Mouse (Mus musculus) neural tube, embryonic 15.5 days (tissue): ENCODE measurements at regions not wholly inside any gene's neighbourhood (a gene's known extent, or its start where the extent isn't known, plus 50 kb on each side); places are given as distances from the start of the nearest gene placed in this dataset.

Source experiments
- ATAC-seq: fragments of 200-750 bp; cut with Nextera tagmentation; 2 replicates; pipeline ENCODE4 v1.8.0; 2017; ENCODE audit warnings: mild to moderate bottlenecking, moderate TSS enrichment, moderate library complexity; ENCODE audit not compliant: low FRiP score
- H3K27ac ChIP-seq: fragments of 300-500 bp; sonication (generic); replicated peaks from 2 replicates; pipeline ENCODE4 v1.5.1; 2015; ENCODE audit warnings: mild to moderate bottlenecking, inconsistent platforms
- H3K27me3 ChIP-seq: fragments of 300-500 bp; sonication (generic); replicated peaks from 2 replicates; pipeline ENCODE4 v1.6.1; 2015; ENCODE audit warnings: inconsistent platforms
- H3K36me3 ChIP-seq: fragments of 300-500 bp; sonication (generic); 2 replicates; pipeline ENCODE4 v1.6.1; 2015; ENCODE audit warnings: inconsistent platforms
- H3K4me1 ChIP-seq: fragments of 300-500 bp; sonication (generic); 2 replicates; pipeline ENCODE4 v1.6.1; 2015; ENCODE audit warnings: inconsistent platforms
- H3K4me2 ChIP-seq: fragments of 300-500 bp; sonication (generic); 2 replicates; pipeline ENCODE4 v1.6.1; 2015; ENCODE audit warnings: inconsistent platforms, mild to moderate bottlenecking, moderate library complexity
- H3K4me3 ChIP-seq: fragments of 300-500 bp; sonication (generic); replicated peaks from 2 replicates; pipeline ENCODE4 v1.5.1; 2015; ENCODE audit warnings: mild to moderate bottlenecking, inconsistent platforms
- H3K9ac ChIP-seq: fragments of 300-500 bp; sonication (generic); replicated peaks from 2 replicates; pipeline ENCODE4 v1.6.1; 2015; ENCODE audit warnings: mild to moderate bottlenecking, inconsistent platforms
- H3K9me3 ChIP-seq: fragments of 300-500 bp; sonication (generic); replicated peaks from 2 replicates; pipeline ENCODE4 v1.6.1; 2016; ENCODE audit warnings: inconsistent platforms
- WGBS: fragments of 180-500 bp; shearing (Covaris S2); methylation state at CpG from one replicate; pipeline ENCODE4 v1.1.7; 2015; ENCODE audit warnings: mixed read lengths; 5-methylcytosine and 5-hydroxymethylcytosine counted together

DNA sequence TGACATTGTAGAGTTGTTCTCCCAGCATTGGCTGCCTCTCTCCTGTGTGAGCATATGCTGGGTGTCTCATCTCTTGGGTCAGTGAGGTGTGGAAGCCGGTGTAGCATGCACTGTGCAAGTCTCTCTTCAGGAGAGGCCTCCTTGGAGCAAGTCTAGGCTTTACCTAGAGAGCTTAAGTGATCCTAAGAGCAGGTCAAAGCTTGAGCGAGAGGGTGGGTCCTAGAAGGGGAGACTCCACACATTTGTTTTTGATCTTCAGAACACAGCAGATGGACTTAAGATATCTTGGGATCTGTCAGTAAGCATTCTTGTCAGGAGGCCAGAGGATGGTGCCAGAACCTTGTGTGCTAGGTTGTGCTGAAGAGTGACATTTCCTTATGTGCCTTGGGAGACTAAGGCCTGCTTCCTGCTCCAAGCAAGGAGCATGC, 136.4 kb downstream of the Tmx1 start:
- Histone ChIP-seq H3K4me1 (no peaks in the 10 kb centered on the region), H3K9me3 (no peaks in the 10 kb centered on the region), H3K36me3 (no peaks in the 10 kb centered on the region), H3K27me3 (no peaks in the 10 kb centered on the region), H3K4me2 (no peak overlapping the region), H3K27ac (no peak overlapping the region), H3K9ac (no peak overlapping the region), H3K4me3 (no peak overlapping the region)
- no peak for ATAC-seq
- WGBS, result 91% methylated on average over 2 of the region's 2 CpGs

- Histone ChIP-seq H3K4me1 (no peaks in the 10 kb centered on the region), H3K9ac (no peak overlapping the region), H3K4me3 (no peak overlapping the region), H3K27ac (no peak overlapping the region), H3K9me3 (no peaks in the 10 kb centered on the region), H3K4me2 (no peak overlapping the region), H3K27me3 (no peaks in the 10 kb centered on the region), H3K36me3 (no peaks in the 10 kb centered on the region)
- 82% methylated on average over 12 of the region's 12 CpGs for WGBS
- no peak for ATAC-seq
Measured at GRCm38 (mm10) chr12:70590456-70591050, 137.7 kb downstream of the Tmx1 start.

GRCm38 (mm10) chr12:70592821-70593220, 139.9 kb downstream of the Tmx1 start:
- H3K36me3 ChIP-seq, result no peaks in the 10 kb centered on the region
- H3K27ac ChIP-seq, result no peak overlapping the region
- ATAC-seq, result no peak
- no peak overlapping the region for H3K9ac ChIP-seq
- H3K4me3 ChIP-seq, result no peak overlapping the region
- H3K27me3 ChIP-seq, result no peaks in the 10 kb centered on the region
- 90% methylated on average over 4 of the region's 4 CpGs for WGBS
- H3K4me2 ChIP-seq, result no peak overlapping the region
- H3K9me3 ChIP-seq, result no peaks in the 10 kb centered on the region
- no peaks in the 10 kb centered on the region for H3K4me1 ChIP-seq

- ATAC-seq, result no peak
- Histone ChIP-seq H3K4me1 (no peaks in the 10 kb centered on the region), H3K9me3 (no peaks in the 10 kb centered on the region), H3K9ac (no peak overlapping the region), H3K27ac (no peak overlapping the region), H3K27me3 (no peaks in the 10 kb centered on the region), H3K4me3 (no peak overlapping the region), H3K4me2 (no peak overlapping the region), H3K36me3 (no peaks in the 10 kb centered on the region)
- 86% methylated on average over 15 of the region's 15 CpGs for WGBS
Measured at GRCm38 (mm10) chr12:70598211-70598701, 145.4 kb downstream of the Tmx1 start.

GRCm38 (mm10) chr12:70599731-70600130, 146.8 kb downstream of the Tmx1 start:
- H3K9me3 ChIP-seq, result no peaks in the 10 kb centered on the region
- WGBS, result 86% methylated on average over 6 of the region's 6 CpGs
- no peaks in the 10 kb centered on the region for H3K27me3 ChIP-seq
- H3K27ac ChIP-seq, result no peak overlapping the region
- no peak overlapping the region for H3K4me2 ChIP-seq
- H3K36me3 ChIP-seq, result no peaks in the 10 kb centered on the region
- ATAC-seq, result no peak
- H3K4me1 ChIP-seq, result no peaks in the 10 kb centered on the region
- no peak overlapping the region for H3K9ac ChIP-seq
- no peak overlapping the region for H3K4me3 ChIP-seq

- Histone ChIP-seq H3K27ac (no peak overlapping the region), H3K4me1 (no peaks in the 10 kb centered on the region), H3K9ac (no peak overlapping the region), H3K4me3 (no peak overlapping the region), H3K36me3 (no peaks in the 10 kb centered on the region), H3K9me3 (no peaks in the 10 kb centered on the region), H3K27me3 (no peaks in the 10 kb centered on the region), H3K4me2 (no peak overlapping the region)
- 100% methylated on average over 1 of the region's 1 CpGs for WGBS
- ATAC-seq, result no peak
Measured at GRCm38 (mm10) chr12:70603869-70604268, 151.0 kb downstream of the Tmx1 start.

DNA sequence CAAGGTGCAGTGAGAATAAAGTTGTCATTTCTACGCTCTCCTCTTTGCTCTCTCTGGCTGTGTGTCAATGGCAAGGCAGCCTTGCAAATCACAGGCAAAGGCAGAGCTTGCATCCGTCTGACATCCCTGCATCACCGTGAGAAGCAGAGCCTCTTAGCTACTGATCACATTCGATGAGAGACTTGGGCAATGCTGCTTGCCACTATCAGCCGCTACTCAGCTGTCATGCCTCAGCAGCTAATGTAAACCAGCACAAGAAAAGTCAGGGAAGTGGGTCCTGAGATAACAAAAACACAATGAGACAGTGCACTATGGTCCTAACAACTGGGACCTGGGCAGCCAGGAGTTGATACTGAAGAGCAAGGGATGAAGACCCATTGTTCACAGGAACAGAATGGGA, 155.8 kb downstream of the Tmx1 start:
- no peak overlapping the region for H3K9ac ChIP-seq
- WGBS, result 83% methylated on average over 5 of the region's 5 CpGs

GRCm38 (mm10) chr12:70609116-70609871, 156.4 kb downstream of the Tmx1 start:
- no peak overlapping the region for H3K27ac ChIP-seq
- H3K9ac ChIP-seq, result no peak overlapping the region
- H3K27me3 ChIP-seq, result no peaks in the 10 kb centered on the region
- H3K4me2 ChIP-seq, result no peak overlapping the region
- no peaks in the 10 kb centered on the region for H3K4me1 ChIP-seq
- ATAC-seq, result no peak
- H3K4me3 ChIP-seq, result no peak overlapping the region
- H3K36me3 ChIP-seq, result no peaks in the 10 kb centered on the region
- no peaks in the 10 kb centered on the region for H3K9me3 ChIP-seq
- WGBS, result 80% methylated on average over 7 of the region's 7 CpGs

More for the DNA sequence above, 155.8 kb downstream of the Tmx1 start:
- H3K9me3 ChIP-seq, result no peaks in the 10 kb centered on the region
- no peak overlapping the region for H3K4me2 ChIP-seq
- no peak overlapping the region for H3K27ac ChIP-seq
- H3K27me3 ChIP-seq, result no peaks in the 10 kb centered on the region
- H3K4me3 ChIP-seq, result no peak overlapping the region
- ATAC-seq, result no peak
- no peaks in the 10 kb centered on the region for H3K36me3 ChIP-seq
- no peaks in the 10 kb centered on the region for H3K4me1 ChIP-seq

- no peaks in the 10 kb centered on the region for H3K9me3 ChIP-seq
- ATAC-seq, result no peak
- H3K9ac ChIP-seq, result no peak overlapping the region
- WGBS, result 89% methylated on average over 5 of the region's 5 CpGs
- H3K27ac ChIP-seq, result no peak overlapping the region
- H3K36me3 ChIP-seq, result no peaks in the 10 kb centered on the region
- no peaks in the 10 kb centered on the region for H3K27me3 ChIP-seq
- no peak overlapping the region for H3K4me3 ChIP-seq
- H3K4me2 ChIP-seq, result no peak overlapping the region
- no peaks in the 10 kb centered on the region for H3K4me1 ChIP-seq
Measured at GRCm38 (mm10) chr12:70611891-70612290, 159.0 kb downstream of the Tmx1 start.

DNA sequence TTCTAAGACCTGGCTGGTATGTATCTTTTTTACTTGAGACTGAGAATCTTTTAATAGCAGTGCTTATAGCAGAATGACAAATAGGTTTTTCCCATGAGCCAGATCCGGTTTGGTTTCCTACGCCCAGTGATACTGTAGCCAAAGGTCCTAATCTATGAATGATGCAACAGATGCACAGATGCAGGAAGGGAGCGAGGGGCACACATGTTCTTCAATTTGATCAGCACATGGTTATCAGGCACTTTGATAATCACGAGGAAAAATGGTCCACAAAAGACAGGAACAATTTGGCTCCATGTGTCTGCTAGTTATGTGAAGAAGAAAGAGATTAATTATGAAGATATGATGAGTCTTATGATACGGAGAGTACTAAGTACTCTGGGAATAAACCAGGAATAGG, 160.3 kb downstream of the Tmx1 start:
- Histone ChIP-seq H3K27ac (no peak overlapping the region), H3K4me1 (no peaks in the 10 kb centered on the region), H3K9ac (no peak overlapping the region), H3K9me3 (no peaks in the 10 kb centered on the region), H3K4me2 (no peak overlapping the region), H3K36me3 (no peaks in the 10 kb centered on the region), H3K4me3 (no peak overlapping the region), H3K27me3 (no peaks in the 10 kb centered on the region)
- WGBS, result 74% methylated on average over 5 of the region's 5 CpGs
- no peak for ATAC-seq

- Histone ChIP-seq H3K27ac (no peak overlapping the region), H3K27me3 (no peaks in the 10 kb centered on the region), H3K4me1 (no peaks in the 10 kb centered on the region), H3K4me3 (no peak overlapping the region), H3K9ac (no peak overlapping the region), H3K4me2 (no peak overlapping the region), H3K36me3 (no peaks in the 10 kb centered on the region), H3K9me3 (no peaks in the 10 kb centered on the region)
- WGBS, result 86% methylated on average over 2 of the region's 2 CpGs
- no peak for ATAC-seq
Measured at GRCm38 (mm10) chr12:70614101-70614500, 161.2 kb downstream of the Tmx1 start.

DNA sequence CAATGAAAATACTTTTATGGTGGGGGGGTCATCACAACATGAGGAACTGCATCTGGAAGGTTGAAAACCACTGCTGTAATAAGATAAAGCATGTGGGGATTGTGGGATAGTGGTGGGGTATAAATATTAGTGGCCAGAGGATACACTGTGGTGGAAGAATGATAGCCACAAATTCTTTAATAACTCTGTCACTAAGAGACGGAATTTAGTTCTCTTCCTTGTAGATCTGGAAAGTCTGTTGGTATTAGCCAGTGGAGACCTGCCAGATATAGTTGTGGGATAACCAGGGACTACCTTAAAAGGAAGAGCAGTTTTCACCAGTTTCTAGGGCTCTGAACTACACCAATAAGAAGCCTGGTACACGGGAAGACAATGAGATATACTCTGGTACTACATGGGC, 161.8 kb downstream of the Tmx1 start:
- no peak overlapping the region for H3K27ac ChIP-seq
- ATAC-seq, result no peak
- no peak overlapping the region for H3K4me3 ChIP-seq
- 89% methylated on average over 2 of the region's 2 CpGs for WGBS
- H3K9ac ChIP-seq, result no peak overlapping the region
- no peaks in the 10 kb centered on the region for H3K27me3 ChIP-seq
- H3K36me3 ChIP-seq, result no peaks in the 10 kb centered on the region
- no peaks in the 10 kb centered on the region for H3K4me1 ChIP-seq
- no peaks in the 10 kb centered on the region for H3K9me3 ChIP-seq
- no peak overlapping the region for H3K4me2 ChIP-seq
